Mouse (Mus musculus): ENCODE measurements around the gene Tbc1d15.
A peak's percentile ranks its signal among the peaks of the same experiment; 100 is the strongest.
"Not testable (repeated sequence)": the region's sequence is repeated elsewhere in the genome, so short reads cannot be mapped to it uniquely, and the experiment has no call there.

Gene Tbc1d15

GRCm38 (mm10) chr10:115241082-115241595 lies 10.1 kb downstream of the Tbc1d15 start:
- no peak for DNase-seq

GRCm38 (mm10) chr10:115237931-115238330 lies 13.3 kb downstream of the Tbc1d15 start:
- no peak for DNase-seq

GRCm38 (mm10) chr10:115236733-115237132 lies 14.5 kb downstream of the Tbc1d15 start:
- no peak for DNase-seq

GRCm38 (mm10) chr10:115235501-115235900 lies 15.8 kb downstream of the Tbc1d15 start:
- no peak for DNase-seq

GRCm38 (mm10) chr10:115233798-115234197 lies 17.5 kb downstream of the Tbc1d15 start:
- DNase-seq: no peak

- DNase-seq: no peak
Observed at GRCm38 (mm10) chr10:115232513-115232912, 18.8 kb downstream of the Tbc1d15 start.

- DNase-seq: no peak
Observed at GRCm38 (mm10) chr10:115229023-115229422, 22.2 kb downstream of the Tbc1d15 start.

GRCm38 (mm10) chr10:115226586-115226985 lies 24.7 kb downstream of the Tbc1d15 start:
- DNase-seq: no peak

- DNase-seq: no peak
Observed at GRCm38 (mm10) chr10:115223845-115224244, 27.4 kb downstream of the Tbc1d15 start.

- peak; percentile 76 to 81 for DNase-seq
Observed at GRCm38 (mm10) chr10:115212916-115213580, 38.2 kb downstream of the Tbc1d15 start.

GRCm38 (mm10) chr10:115205825-115206224 lies 45.4 kb downstream of the Tbc1d15 start:
- no peak for DNase-seq

- no peak for DNase-seq
Observed at GRCm38 (mm10) chr10:115205284-115205683, 46.0 kb downstream of the Tbc1d15 start.

GRCm38 (mm10) chr10:115191214-115191613 lies 60.1 kb downstream of the Tbc1d15 start:
- peak; percentile 83 to 90 for DNase-seq

GRCm38 (mm10) chr10:115187390-115187789 lies 63.9 kb downstream of the Tbc1d15 start:
- no peak for DNase-seq

- peak; percentile 89 to 90 for DNase-seq
Observed at GRCm38 (mm10) chr10:115184697-115185096, 66.6 kb downstream of the Tbc1d15 start, which contains the start of gene Tph2. TSS of gene Tph2 (minus strand) at chr10:115185022.

- DNase-seq: no peak
Observed at GRCm38 (mm10) chr10:115181034-115181433, 70.2 kb downstream of the Tbc1d15 start.

- DNase-seq: not testable (repeated sequence)
Observed at GRCm38 (mm10) chr10:115178019-115178418, 73.2 kb downstream of the Tbc1d15 start.

GRCm38 (mm10) chr10:115175591-115175991 lies 75.7 kb downstream of the Tbc1d15 start:
- peak; percentile 78 to 81 for DNase-seq

GRCm38 (mm10) chr10:115173336-115173735 lies 77.9 kb downstream of the Tbc1d15 start:
- DNase-seq: no peak

GRCm38 (mm10) chr10:115171351-115171818 lies 79.9 kb downstream of the Tbc1d15 start:
- peak; percentile 59 to 73 for DNase-seq

- DNase-seq: no peak
Observed at GRCm38 (mm10) chr10:115170496-115171350, 80.5 kb downstream of the Tbc1d15 start.

GRCm38 (mm10) chr10:115169410-115169809 lies 81.9 kb downstream of the Tbc1d15 start:
- DNase-seq: no peak

- no peak for DNase-seq
Observed at GRCm38 (mm10) chr10:115160289-115160688, 91.0 kb downstream of the Tbc1d15 start.

All from cerebellum, postnatal 14 days (tissue).